Mouse (Mus musculus): ENCODE measurements around the gene Polr3b. TPM values are rescaled to one million over a fixed set of nuclear protein-coding genes. Genes with fewer than 3 reads are reported as not detected.

Polr3b gene
- polyA plus RNA-seq, 1 experiment from 2014 or later, result 15.8 TPM

DNA sequence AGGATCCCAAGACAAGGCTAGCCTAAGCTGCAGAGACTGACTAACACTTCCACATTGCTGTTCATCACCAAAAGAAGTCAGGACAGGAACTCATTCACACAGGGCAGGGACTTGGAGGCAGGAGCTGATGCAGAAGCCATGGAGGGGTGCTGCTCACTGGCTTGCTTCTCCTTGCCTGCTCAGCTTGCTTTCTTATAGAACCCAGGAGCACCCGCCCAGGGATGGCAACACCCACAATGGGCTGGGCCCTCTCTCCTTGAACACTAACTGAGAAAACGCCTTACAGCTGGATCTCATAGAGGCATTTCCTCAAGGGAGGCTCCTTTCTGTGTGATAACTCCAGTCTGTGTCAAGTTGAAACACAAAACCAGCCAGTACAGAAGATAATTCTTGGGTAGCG, 7.0 kb upstream of the Polr3b start:
- Histone ChIP-seq H3K27me3 (no peaks in the 10 kb centered on the region), H3K4me3 (no peak overlapping the region), H3K27ac (no peak overlapping the region), H3K4me1 (replicated peaks) (no peaks in the 10 kb centered on the region), H3K9ac (no peak overlapping the region), H3K4me2 (no peak overlapping the region), H3K36me3 (peaks cover 5% of the 10 kb centered on the region), H3K9me3 (no peaks in the 10 kb centered on the region)
- 79% methylated on average over 3 of the region's 3 CpGs for WGBS
- no peak for ATAC-seq (ENCODE audit: low FRiP score)

DNA sequence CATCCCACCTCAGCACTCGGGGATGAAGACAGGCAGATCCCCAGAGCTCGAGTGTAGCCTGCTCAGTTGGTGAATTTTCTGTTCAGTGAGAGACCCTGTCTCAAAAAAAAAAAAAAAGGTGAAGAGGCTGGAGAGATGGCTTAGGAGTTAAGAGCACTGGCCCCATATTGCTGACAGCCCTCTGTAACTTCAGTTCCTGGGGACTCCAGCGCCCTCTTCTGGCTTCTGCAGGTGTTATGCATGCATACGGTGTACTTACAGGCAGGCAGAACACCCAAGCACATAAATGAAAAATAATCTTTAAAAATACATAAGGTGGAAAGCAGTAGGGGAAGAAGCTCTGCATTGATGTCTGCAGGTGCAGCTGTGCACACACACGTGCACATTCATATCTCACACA, 9.1 kb downstream of the Polr3b start:
- peaks cover 56% of the 10 kb centered on the region for H3K36me3 ChIP-seq
- no peaks in the 10 kb centered on the region for H3K9me3 ChIP-seq
- no peaks in the 10 kb centered on the region for H3K4me1 ChIP-seq (replicated peaks)
- no peak overlapping the region for H3K4me3 ChIP-seq
- ATAC-seq (ENCODE audit: low FRiP score), result no peak
- WGBS, result 62% methylated on average over 5 of the region's 5 CpGs
- H3K27me3 ChIP-seq, result no peaks in the 10 kb centered on the region
- H3K9ac ChIP-seq, result no peak overlapping the region
- H3K27ac ChIP-seq, result no peak overlapping the region
- H3K4me2 ChIP-seq, result no peak overlapping the region

DNA sequence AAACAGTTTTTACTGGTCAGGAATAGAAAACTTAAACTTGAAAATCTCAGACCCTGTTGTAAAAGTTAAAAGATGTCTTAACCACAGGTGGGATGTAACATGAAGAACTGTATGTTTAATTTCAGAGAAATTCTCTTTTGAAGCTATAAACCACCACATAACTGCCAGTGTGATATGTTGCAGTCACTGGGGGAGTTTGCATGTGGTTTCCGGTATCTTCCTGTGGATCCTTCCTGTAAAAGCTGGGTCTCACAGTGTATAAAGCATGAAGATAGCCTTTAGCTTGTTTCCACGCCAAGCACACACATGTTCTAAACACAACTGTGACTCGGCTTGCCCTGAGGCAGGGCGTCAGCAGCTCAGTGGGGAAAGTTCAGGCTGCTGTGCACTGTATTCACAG, 9.9 kb downstream of the Polr3b start:
- WGBS, result 82% methylated on average over 4 of the region's 4 CpGs
- no peaks in the 10 kb centered on the region for H3K9me3 ChIP-seq
- ATAC-seq (ENCODE audit: low FRiP score), result no peak
- no peak overlapping the region for H3K4me2 ChIP-seq
- H3K27me3 ChIP-seq, result no peaks in the 10 kb centered on the region
- peaks cover 64% of the 10 kb centered on the region for H3K36me3 ChIP-seq
- no peaks in the 10 kb centered on the region for H3K4me1 ChIP-seq (replicated peaks)
- H3K27ac ChIP-seq, result no peak overlapping the region
- H3K4me3 ChIP-seq, result no peak overlapping the region
- no peak overlapping the region for H3K9ac ChIP-seq

DNA sequence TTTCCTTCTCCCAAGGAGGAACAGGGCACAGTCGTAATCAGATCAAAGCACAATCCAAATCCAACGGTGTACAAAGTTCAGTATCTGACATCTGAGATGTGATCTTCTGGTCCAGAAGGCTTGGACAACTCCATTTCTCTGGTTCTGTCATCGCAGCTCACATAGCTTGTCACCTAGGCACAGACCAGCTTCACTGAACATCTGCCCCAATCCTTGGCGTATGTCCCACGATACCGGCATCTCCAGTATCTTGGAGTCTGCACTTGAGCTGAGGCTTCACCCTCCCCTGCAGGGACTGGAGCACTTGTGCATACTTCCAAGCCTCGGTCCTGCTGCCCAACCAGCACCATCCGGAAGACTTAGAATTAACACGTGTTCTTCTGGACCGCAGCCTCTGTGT, 14.6 kb downstream of the Polr3b start:
- Histone ChIP-seq H3K9me3 (no peaks in the 10 kb centered on the region), H3K4me3 (no peak overlapping the region), H3K36me3 (peaks cover 73% of the 10 kb centered on the region), H3K27me3 (no peaks in the 10 kb centered on the region), H3K4me2 (no peak overlapping the region), H3K4me1 (replicated peaks) (no peaks in the 10 kb centered on the region), H3K9ac (no peak overlapping the region), H3K27ac (no peak overlapping the region)
- no peak for ATAC-seq (ENCODE audit: low FRiP score)
- 96% methylated on average over 10 of the region's 10 CpGs for WGBS

DNA sequence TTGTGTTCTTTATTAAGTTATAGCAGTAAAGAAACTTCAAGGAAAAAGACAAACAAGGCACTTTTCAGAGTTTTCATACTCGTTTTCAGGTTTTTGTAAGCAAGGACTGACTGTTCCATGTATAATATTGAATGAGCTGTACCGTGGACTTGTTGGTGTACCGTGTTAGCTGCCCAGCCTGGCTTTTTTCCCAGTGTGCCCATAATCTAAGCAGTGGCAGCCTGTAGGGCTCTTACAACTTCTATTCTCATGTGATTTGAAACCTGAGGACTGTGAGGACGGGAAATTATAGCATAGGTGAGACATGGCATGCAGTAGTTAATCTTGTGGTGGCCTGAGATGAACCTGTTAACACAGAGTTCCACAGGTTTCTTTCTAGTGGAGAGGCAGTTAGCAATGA, 16.3 kb downstream of the Polr3b start:
- no peak for ATAC-seq (ENCODE audit: low FRiP score)
- Histone ChIP-seq H3K27ac (no peak overlapping the region), H3K4me3 (no peak overlapping the region), H3K9ac (no peak overlapping the region), H3K27me3 (no peaks in the 10 kb centered on the region), H3K4me1 (replicated peaks) (no peaks in the 10 kb centered on the region), H3K9me3 (no peaks in the 10 kb centered on the region), H3K36me3 (peaks cover 61% of the 10 kb centered on the region), H3K4me2 (no peak overlapping the region)
- WGBS, result 91% methylated on average over 4 of the region's 4 CpGs

DNA sequence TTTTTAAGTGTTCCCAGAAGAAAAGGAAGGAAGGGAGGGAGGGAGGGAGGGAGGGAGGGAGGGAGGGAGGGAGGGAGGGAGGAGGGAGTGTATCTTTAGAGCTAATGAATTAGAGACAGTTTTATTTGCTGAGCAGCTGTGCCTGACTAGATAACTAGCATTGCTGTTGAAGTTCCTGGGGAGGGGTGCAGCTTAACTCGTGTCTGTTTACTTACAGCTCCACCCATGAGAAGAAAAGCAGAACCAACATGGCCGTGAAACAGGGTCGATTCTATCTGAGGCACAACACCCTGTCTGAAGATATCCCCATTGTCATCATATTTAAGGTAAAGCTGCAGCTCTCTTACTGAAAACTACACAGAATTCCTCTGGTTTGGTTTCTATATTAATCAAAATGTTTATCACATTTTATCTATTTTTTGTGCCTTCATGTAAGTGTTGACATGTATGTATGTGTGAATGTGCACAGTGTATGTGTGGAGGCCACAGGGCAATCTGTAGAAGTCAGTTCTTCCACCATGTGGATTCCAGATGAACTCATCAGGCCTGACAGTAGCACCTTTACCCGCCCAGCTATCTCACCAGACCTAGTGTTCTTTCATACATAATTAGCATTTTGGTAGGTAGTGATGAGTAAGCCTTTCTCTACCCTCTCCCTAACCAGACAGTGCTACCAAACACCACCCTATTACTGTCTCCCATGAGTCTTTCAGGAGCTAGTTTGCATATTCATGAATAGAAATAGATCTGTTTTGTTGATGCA, 17.6 kb downstream of the Polr3b start:
- H3K4me2 ChIP-seq, result no peak overlapping the region
- no peak for ATAC-seq (ENCODE audit: low FRiP score)
- 89% methylated on average over 4 of the region's 4 CpGs for WGBS
- H3K4me3 ChIP-seq, result no peak overlapping the region
- H3K27me3 ChIP-seq, result no peaks in the 10 kb centered on the region
- H3K36me3 ChIP-seq, result peaks cover 51% of the 10 kb centered on the region
- no peak overlapping the region for H3K9ac ChIP-seq
- H3K9me3 ChIP-seq, result no peaks in the 10 kb centered on the region
- H3K27ac ChIP-seq, result no peak overlapping the region
- no peaks in the 10 kb centered on the region for H3K4me1 ChIP-seq (replicated peaks)

DNA sequence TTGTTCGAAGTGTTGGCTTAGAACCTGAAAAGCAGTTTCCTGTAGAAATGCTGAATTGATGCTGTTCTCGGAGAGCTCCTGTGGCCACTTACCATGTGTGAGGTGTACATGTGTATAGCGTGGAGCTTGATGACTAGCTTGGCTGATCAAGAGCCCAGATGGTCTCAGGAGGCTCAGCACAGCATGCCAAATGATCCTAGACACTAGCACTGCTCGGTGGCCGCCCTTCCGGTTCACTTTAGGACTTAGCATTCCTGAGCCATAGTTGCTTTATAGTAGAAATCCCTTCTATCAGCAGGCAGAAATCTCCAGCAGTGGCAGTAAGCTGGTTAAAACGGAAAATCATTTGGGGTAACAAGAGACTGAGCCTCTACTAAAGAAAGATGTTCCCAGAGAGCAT, 18.8 kb downstream of the Polr3b start:
- no peak for ATAC-seq (ENCODE audit: low FRiP score)
- 88% methylated on average over 7 of the region's 7 CpGs for WGBS
- Histone ChIP-seq H3K4me1 (replicated peaks) (peaks cover 5% of the 10 kb centered on the region; the same call in 1 of the 2 replicates), H3K27me3 (no peaks in the 10 kb centered on the region), H3K4me3 (no peak overlapping the region), H3K27ac (no peak overlapping the region), H3K4me2 (no peak overlapping the region), H3K9ac (no peak overlapping the region), H3K9me3 (no peaks in the 10 kb centered on the region), H3K36me3 (peaks cover 44% of the 10 kb centered on the region)

DNA sequence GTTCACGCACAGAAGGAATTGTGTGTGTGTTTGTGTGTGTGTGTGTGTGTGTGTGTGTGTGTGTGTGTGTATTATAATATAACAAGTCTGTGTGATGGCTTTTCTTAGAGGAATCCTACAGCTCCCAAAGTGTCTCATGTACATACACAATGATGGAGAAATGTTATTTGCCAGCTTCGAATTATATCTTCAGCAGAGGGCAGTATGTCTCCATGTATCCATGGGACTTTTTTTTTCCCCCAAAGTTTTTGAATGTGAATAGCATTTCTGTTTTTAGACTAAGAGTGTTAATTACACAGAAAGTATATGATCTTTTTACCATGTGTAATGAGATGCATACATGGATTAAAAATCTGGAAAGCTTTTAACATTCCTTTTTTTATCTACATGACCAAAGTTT, 19.5 kb downstream of the Polr3b start:
- H3K27ac ChIP-seq, result no peak overlapping the region
- no peak for ATAC-seq (ENCODE audit: low FRiP score)
- no peak overlapping the region for H3K9ac ChIP-seq
- 77% methylated on average over 2 of the region's 2 CpGs for WGBS
- peaks cover 38% of the 10 kb centered on the region for H3K36me3 ChIP-seq
- no peak overlapping the region for H3K4me3 ChIP-seq
- no peak overlapping the region for H3K4me2 ChIP-seq
- no peaks in the 10 kb centered on the region for H3K9me3 ChIP-seq
- H3K27me3 ChIP-seq, result no peaks in the 10 kb centered on the region
- peaks cover 7% of the 10 kb centered on the region for H3K4me1 ChIP-seq (replicated peaks)

DNA sequence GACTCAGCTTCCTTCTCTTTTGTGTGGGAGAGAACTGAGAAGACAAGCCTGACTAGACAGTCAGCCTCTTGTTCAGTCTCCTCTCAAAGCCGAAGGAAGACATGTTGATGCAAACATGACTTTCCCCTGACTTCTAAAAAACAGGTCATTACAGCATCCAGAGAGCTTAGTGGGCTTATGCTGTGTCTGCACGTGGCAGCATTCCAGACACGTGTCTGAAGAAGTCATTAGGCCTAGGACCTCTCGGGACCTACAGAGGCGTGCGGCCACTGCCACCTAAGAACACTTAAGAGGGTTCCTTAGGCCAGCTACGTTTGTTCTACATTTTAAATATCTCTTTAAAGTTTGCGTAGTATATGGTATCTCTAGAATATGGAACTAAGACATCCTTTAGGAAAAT, 23.8 kb downstream of the Polr3b start:
- peaks cover 29% of the 10 kb centered on the region for H3K36me3 ChIP-seq
- peaks cover 7% of the 10 kb centered on the region for H3K4me1 ChIP-seq (replicated peaks)
- no peaks in the 10 kb centered on the region for H3K9me3 ChIP-seq
- 0 out of 2 replicates have a peak overlapping the region, but pooled peaks have one; percentile 44 for H3K27ac ChIP-seq
- ATAC-seq (ENCODE audit: low FRiP score), result no peak
- no peak overlapping the region for H3K4me3 ChIP-seq
- H3K9ac ChIP-seq, result no peak overlapping the region
- WGBS, result 75% methylated on average over 8 of the region's 8 CpGs
- no peaks in the 10 kb centered on the region for H3K27me3 ChIP-seq
- no peak overlapping the region for H3K4me2 ChIP-seq

DNA sequence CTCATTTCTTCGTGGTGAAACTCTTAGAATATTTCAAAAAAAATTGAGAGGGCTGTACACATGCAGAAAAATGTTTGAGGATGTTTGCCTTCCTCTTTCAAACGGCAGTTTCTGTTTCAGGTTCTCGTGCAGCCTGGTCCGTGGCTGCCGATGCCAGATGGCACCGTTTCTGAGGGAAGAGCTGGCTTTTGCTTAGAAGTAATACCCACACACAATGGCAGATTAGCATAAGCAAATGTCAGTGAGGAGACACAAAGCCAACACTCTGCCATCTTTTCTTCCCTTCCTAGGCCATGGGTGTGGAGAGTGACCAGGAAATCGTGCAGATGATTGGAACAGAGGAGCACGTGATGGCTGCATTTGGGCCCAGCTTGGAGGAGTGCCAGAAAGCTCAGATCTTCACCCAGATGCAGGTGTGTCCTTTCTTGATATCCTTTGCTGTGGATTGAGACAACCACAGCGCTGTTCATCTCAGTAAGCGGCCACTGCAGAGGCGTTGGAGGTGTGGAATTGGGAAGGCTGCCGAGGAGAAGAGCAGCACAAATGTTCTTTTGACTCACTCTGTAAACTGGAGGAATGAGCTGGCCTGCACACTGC, 24.5 kb downstream of the Polr3b start:
- Histone ChIP-seq H3K27ac (peak overlapping the region; percentile 44; the same call in 1 of the 2 replicates), H3K4me1 (replicated peaks) (peaks cover 7% of the 10 kb centered on the region), H3K4me2 (no peak overlapping the region), H3K4me3 (no peak overlapping the region), H3K36me3 (peaks cover 31% of the 10 kb centered on the region), H3K9ac (no peak overlapping the region), H3K27me3 (no peaks in the 10 kb centered on the region), H3K9me3 (no peaks in the 10 kb centered on the region)
- ATAC-seq (ENCODE audit: low FRiP score), result peak; percentile 49; the same call in 1 of the 2 replicates
- WGBS, result 74% methylated on average over 12 of the region's 12 CpGs

DNA sequence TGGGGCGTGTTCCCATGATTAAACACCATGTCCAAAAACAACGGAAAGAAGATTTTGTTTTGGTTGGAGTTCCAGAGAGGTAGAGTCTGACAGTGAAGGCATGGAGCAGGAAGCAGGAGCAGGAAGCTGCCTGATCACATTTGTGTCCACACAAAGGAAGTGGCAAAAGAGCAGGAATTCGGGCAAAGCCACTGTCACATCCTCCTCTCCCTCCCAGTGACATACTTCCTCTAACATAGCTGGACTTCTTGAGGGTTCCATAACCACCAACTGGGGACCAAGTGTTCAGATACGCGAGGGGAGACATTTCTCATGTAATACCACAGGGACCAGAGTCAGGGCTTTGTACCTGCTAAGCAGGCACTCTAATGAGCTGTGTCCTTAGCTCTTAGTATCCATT, 25.2 kb downstream of the Polr3b start:
- Histone ChIP-seq H3K27ac (0 out of 2 replicates have a peak overlapping the region, but pooled peaks have one; percentile 14), H3K36me3 (peaks cover 33% of the 10 kb centered on the region)

DNA sequence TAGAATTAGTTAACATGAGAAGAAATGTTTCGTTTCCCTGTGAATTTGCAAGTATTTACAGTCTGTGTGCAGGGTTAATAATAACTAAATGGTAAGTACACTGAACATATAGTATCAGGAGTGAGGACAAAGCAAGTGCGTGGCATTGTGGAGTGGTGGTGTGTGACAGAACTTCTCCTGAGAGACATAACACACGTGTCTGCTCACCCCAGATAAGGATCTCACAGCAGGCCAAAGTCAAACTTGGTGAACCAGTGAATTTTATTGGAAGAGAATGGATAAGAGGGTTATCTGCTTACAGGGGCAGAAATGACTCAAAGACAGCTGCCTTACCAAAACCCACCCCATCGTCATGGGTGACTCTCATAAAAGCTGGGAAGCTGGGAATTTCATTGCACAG, 26.8 kb downstream of the Polr3b start:
- no peak overlapping the region for H3K9ac ChIP-seq
- no peak for ATAC-seq (ENCODE audit: low FRiP score)
- 90% methylated on average over 4 of the region's 4 CpGs for WGBS

More for the DNA sequence above, 25.2 kb downstream of the Polr3b start:
- no peak for ATAC-seq (ENCODE audit: low FRiP score)
- H3K9me3 ChIP-seq, result no peaks in the 10 kb centered on the region
- no peak overlapping the region for H3K4me2 ChIP-seq
- 91% methylated on average over 5 of the region's 5 CpGs for WGBS
- H3K27me3 ChIP-seq, result no peaks in the 10 kb centered on the region
- H3K4me1 ChIP-seq (replicated peaks), result peaks cover 7% of the 10 kb centered on the region
- H3K4me3 ChIP-seq, result no peak overlapping the region
- no peak overlapping the region for H3K9ac ChIP-seq

DNA sequence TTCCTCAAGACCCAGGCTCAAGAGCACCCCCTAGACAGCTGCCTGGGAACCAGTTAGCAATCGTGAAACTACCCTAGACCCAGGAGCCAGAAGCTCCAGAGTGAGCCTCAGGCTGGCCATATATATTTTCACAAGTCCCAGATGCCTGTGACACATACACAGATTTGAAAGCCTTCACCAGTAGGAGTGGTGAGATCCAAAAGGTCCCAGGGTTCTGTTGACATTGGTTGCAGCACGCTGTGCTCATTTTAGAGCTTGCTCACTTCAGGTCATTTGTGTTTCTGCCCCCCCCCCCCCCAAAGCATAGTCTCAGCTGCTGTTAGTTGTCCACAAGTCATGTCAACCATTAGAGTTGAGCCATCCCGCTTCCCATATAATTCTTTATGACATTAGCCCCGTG, 31.9 kb downstream of the Polr3b start:
- no peak for ATAC-seq (ENCODE audit: low FRiP score)
- Histone ChIP-seq H3K4me3 (no peak overlapping the region), H3K27ac (no peak overlapping the region), H3K4me1 (replicated peaks) (peaks cover 23% of the 10 kb centered on the region), H3K4me2 (no peak overlapping the region), H3K9ac (no peak overlapping the region), H3K36me3 (peaks cover 26% of the 10 kb centered on the region), H3K27me3 (no peaks in the 10 kb centered on the region), H3K9me3 (no peaks in the 10 kb centered on the region)
- WGBS, result 79% methylated on average over 4 of the region's 4 CpGs

More for the DNA sequence above, 26.8 kb downstream of the Polr3b start:
- H3K27me3 ChIP-seq, result no peaks in the 10 kb centered on the region
- no peak overlapping the region for H3K27ac ChIP-seq
- no peaks in the 10 kb centered on the region for H3K9me3 ChIP-seq
- peaks cover 7% of the 10 kb centered on the region for H3K4me1 ChIP-seq (replicated peaks)
- H3K36me3 ChIP-seq, result peaks cover 44% of the 10 kb centered on the region
- no peak overlapping the region for H3K4me2 ChIP-seq
- no peak overlapping the region for H3K4me3 ChIP-seq
